Mouse (Mus musculus): ENCODE measurements at regions not wholly inside any gene's neighbourhood (a gene's known extent, or its start where the extent isn't known, plus 50 kb on each side); places are given as distances from the start of the nearest gene placed in this dataset.
"Not testable (repeated sequence)": the region's sequence is repeated elsewhere in the genome, so short reads cannot be mapped to it uniquely, and the experiment has no call there.

DNA sequence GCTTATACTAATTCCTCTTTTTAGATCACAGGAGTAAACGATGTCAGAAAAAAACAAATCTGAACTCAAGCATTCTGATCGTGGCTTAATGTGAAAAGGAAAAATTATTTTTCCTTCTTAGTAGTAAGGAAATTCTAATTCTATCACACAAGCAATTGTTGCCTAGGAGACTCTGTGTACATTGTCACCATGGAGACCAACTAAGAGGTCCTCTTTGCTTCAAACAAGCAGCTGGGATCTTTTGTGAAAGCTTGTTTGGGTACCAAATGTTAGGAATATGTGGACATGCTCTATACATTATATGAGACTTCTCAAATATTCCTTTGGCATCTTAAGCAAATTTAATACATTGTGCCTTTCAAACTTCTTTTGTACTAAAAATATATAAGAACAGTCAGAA, 345.9 kb upstream of the Atp10a start:
- no peak for DNase-seq

DNA sequence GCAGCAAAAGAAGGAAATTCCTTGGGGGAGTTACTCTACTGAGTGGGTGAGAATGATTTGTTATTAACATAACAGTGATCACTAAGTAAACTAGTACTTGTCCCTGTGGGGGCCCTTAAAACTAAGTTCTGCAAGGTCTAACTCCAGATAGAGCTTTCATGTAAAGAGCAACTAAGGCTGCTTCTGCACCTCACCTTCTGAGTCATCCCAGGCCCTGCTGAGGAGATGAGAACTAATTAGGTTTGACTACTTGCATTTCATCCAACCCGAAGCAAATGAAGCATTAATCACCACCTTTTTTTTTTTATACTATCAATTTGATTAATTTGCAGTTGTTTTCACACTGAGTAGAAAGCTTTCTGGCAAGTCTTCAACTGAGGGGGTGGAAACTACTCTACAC, 333.6 kb upstream of the Atp10a start:
- DNase-seq: no peak

DNA sequence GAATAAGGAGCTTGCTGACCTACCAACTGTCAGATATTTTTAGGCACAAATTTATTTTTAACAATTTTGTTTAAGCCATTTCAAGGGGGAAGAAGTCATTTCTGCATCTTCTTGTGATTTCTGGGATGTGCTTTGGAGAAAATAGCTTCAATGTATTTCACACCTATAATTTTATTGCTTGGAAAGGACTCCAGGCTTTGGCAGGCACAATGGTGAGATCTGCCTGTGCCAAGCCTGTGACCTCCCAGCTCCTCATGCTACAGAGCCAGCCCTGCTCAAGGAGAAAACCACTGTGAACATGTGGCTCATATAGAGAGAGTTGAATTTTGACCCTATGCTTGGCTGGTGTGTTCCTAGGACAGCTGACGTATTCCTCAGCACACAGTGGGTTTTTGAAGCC, 288.6 kb upstream of the Atp10a start:
- DNase-seq: no peak

GRCm38 (mm10) chr7:58383401-58383800, 272.6 kb upstream of the Atp10a start:
- no peak for DNase-seq

GRCm38 (mm10) chr7:58388326-58388725, 267.6 kb upstream of the Atp10a start:
- DNase-seq: no peak

DNA sequence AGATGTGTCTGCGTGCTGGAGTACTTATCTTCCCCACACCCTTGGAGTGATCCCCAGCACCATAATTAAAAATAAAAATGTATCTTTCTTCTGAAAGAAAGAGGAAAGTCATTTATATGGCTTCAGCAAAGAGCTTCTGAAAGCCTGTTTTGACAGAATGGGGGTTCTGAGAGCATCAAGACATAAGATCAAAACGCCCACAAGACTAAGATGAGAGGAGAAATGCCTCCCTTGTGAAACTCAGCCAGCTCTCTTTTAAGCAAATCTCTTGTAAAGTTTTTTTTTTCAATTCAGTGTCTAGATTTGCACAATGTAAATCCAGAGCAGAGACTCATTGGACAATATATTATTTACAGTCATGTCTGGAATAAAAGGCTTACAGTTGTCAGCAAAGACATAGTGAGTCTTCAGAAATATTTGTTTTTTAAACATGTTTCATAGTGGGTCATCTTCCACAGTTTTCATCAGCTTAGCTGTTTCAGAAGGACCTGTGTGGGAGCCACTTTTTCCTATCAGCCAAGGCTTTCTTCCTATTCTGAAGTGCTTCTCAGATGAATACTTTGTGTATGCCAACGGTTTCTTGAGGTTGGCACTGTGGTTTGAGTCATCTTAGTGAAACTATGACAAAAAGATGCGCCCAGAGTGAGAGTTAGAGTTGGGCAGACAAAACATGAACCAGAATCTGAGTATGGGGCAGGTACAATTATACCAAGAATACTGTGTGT, 263.4 kb upstream of the Atp10a start:
- no peak for DNase-seq

GRCm38 (mm10) chr7:58397992-58398391, 258.0 kb upstream of the Atp10a start:
- DNase-seq: peak; percentile 47

DNA sequence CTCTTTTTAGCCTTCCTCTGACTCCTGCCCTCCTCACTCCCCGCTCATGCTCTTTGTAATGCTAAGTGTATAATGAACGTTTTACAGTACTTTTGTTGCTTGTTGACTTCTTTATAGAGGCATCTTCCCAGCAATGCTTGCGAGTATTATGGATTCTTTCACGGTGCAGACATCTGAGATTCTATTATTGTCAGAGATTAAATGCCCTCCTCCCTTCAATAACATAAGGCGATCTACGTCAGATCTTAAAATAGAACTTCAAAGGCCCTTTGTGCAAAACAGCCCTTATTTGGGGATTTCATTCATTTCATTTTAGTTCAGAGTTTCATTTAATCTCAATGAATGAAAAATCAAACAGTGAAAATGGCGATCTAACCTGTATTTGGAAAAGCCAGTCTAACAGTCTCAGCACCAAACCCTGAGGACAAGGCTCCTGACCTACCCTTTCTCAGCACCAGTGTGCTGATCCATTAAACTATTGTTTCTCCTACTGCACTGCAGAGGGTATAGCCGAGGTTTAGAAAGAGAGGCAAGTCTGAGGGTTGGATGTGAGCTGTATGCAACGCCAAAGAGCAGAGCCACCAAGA, 257.3 kb upstream of the Atp10a start:
- DNase-seq: no peak

GRCm38 (mm10) chr7:58399145-58399604, 256.8 kb upstream of the Atp10a start:
- peak; percentile 98 for DNase-seq

GRCm38 (mm10) chr7:58399651-58400050, 256.3 kb upstream of the Atp10a start:
- no peak for DNase-seq

DNA sequence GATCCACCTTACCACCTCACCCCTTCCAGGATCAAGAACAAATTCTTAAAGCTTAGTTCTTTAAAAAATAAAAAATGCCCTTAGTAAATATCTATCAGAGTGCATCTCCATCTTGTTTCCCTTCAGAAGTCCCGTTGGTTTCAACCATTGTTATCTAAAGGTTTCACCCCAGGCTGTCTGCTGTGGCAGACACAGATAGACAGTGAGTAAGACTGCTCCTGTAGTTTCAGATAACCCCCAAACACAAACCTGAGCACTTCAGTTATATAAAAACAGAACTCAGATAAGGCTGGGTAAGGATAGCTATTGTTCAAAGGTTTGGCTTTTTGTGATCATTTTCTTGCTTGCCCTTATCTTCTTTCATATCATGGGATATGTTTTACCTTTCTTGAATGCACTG, 255.4 kb upstream of the Atp10a start:
- DNase-seq: no peak

- no peak for DNase-seq
Observed at GRCm38 (mm10) chr7:58436888-58437625, 218.9 kb upstream of the Atp10a start.

DNA sequence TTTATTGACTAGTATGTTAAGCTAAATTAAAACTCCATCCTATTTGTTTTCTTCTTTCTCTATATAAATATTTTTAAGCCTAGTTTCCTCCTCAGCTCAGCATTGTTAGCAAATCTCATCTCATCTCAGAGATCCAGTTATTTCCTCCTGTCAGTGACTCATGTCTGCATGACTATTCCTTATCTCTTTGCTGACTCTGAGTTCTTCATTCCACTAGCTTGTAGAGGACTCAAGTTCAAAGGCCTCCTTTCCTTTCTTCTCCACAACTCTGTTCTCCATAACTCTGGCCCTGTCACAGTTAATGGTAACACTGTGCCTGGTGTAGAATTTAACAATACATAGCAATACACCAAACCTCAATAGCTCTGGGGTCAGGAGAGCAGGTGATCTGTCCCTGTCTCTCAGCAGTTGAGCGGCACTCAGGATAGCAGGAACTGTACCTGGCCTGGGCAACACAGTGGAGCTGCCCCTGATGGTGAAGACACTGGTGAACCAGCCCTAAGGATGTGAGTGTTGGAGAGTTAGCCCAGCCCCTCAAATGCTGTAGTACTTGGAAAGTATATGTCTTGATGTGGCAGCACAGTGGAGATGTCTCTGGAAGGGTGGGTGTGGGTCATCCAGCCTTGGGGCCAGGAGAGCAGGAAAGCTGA, 213.3 kb upstream of the Atp10a start:
- no peak for DNase-seq

GRCm38 (mm10) chr7:58443297-58443696, 212.7 kb upstream of the Atp10a start:
- no peak for DNase-seq

GRCm38 (mm10) chr7:58445781-58446180, 210.2 kb upstream of the Atp10a start:
- DNase-seq: no peak

GRCm38 (mm10) chr7:58446261-58446660, 209.7 kb upstream of the Atp10a start:
- no peak for DNase-seq

DNA sequence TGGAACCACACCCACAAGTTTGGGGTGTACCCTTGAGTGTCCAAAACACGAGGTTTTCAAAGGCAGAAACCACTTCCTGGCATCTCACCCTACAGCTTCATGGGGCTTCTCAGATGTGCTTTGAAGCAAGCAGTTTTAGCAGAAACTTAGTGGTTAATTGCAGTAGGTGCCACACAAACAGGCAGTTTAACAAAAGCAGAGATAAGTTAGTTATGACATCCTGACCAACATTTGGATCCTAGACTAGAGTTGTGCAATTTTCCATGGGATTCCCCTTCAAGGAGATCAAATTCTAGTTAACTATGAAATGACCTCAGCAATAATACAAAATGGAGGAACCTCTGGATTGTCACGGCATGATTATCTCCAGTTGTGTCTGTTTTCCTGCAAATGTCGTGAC, 207.2 kb upstream of the Atp10a start:
- no peak for DNase-seq

DNA sequence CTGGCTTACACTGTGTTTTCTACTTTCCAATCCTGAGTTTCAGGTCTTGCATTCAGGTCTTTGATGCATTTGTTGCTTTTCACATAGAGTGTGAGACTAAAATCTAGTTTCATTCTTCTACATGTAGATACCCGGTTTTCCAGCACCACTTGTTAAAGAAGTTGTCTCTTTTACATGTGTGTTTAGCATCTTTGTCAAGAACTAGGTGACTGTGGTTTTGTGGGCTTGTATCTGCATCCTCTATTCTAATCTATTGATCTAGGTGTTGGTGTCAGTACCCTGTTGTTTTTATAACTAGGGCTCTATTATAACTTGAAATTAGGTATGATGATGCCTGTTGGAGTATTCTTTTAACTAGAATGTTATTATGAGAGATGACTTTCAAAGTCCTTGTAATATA, 204.0 kb upstream of the Atp10a start:
- no peak for DNase-seq

DNA sequence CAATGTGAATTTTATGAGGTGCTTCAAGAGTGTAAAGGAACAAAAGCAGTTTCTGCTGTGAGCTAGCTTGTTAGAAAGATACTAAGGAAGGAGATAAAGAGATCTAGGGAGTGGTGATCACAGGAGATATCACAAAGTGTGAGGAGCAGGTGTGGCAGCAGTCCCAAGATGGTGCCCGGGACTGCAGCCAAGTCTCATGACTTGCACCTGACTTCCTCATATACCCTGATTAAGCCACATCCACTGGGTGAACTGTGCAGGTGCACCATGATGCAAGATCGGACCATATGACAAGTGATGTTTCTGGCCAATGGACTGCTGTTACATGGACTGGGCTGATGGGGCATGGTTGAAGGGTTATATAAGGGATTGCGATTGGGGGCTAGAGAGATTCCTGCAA, 197.8 kb upstream of the Atp10a start:
- not testable (repeated sequence) for DNase-seq

DNA sequence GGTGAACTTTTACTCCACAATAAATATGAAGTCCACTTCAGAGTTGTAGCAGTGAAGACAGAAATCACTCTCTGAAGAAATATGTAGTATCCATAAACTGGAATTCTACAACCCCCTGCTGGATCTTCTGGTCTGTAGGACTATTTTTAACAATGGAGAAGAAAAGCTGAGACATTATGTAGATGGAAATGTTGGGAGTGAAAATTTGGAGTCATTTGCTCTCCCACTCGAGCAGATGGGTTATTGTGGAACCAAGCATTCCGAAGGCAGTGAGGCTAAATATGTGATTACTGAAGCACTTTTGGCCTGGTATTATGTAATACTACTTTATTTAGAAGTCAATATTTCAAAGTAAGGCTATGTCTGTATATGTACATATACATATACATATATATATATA, 195.0 kb upstream of the Atp10a start:
- no peak for DNase-seq

DNA sequence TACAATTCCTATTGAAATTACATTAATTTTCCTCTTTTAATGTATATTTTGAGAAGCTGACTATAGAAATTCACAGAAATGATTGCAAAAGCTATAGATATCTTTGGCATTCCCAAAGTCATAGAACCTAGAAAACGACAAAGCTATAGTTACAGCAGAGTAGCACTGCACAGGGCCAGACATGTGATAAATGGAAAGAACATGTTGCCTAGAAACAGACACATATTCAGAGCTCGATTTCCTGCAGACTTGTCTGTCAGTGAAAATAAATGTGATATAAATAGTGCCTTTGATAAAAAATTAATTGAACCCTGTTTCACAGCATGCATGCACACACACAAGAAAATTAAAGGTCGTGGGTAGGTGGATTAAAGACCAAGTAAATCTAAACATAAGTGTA, 182.8 kb upstream of the Atp10a start:
- no peak for DNase-seq

DNA sequence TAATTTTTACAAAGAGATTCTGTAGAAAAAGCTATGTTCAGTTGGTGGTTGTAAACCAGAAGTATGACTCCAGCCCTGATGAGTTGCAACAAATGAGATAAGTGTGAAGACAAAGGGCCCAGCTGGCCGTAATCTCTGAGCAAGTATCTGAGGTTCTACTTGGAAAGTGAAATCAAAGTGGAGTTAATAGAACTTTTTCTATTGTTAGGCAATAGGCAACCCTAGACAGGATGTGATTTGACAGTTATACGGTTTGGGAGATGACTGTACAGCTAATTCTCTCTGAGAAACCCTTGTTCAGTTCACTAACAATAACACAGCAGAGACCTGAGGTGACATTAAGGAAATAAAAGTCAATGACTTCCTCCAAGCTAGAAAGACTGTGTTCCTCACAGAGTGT, 180.8 kb upstream of the Atp10a start:
- DNase-seq: no peak

GRCm38 (mm10) chr7:58488250-58488649, 167.7 kb upstream of the Atp10a start:
- no peak for DNase-seq

Measured in retina, postnatal 1 day (tissue).